Mouse (Mus musculus) myocyte (in vitro differentiated cells): Measurements from ENCODE around the gene Gan. TPM values are rescaled to one million over a fixed set of nuclear protein-coding genes. Genes with fewer than 3 reads are reported as not detected.

Experiments
- H3K27me3 ChIP-seq: one replicate; pipeline ENCODE4 v1.6.1; 2011; ENCODE audit not compliant: control insufficient read depth, insufficient read depth, insufficient read length
- H3K36me3 ChIP-seq: one replicate; pipeline ENCODE4 v1.6.1; 2011; ENCODE audit not compliant: control insufficient read depth, insufficient read depth
- H3K4me2 ChIP-seq: one replicate; pipeline ENCODE4 v1.6.1; 2011; ENCODE audit warnings: low read depth, control low read depth
- H3K4me3 ChIP-seq: one replicate; pipeline ENCODE4 v1.5.1; 2011; ENCODE audit warnings: mild to moderate bottlenecking, control low read depth, moderate library complexity
- H3K79me2 ChIP-seq: one replicate; pipeline ENCODE4 v1.6.1; 2011; ENCODE audit not compliant: control insufficient read depth, insufficient read depth
- H3ac ChIP-seq: one replicate; pipeline ENCODE4 v1.6.1; 2011; ENCODE audit not compliant: control insufficient read depth, insufficient read length
- CEBPB ChIP-seq: IDR thresholded peaks from 2 replicates; pipeline ENCODE4 v1.6.1; 2011; ENCODE audit warnings: mild to moderate bottlenecking, moderate library complexity; ENCODE audit not compliant: poor library complexity, insufficient read depth, severe bottlenecking
- E2F4 ChIP-seq: IDR thresholded peaks from one replicate; pipeline ENCODE4 v1.6.1; 2011; ENCODE audit warnings: mild to moderate bottlenecking, control low read depth, moderate library complexity; ENCODE audit not compliant: insufficient read depth
- MAX ChIP-seq: IDR thresholded peaks from one replicate; pipeline ENCODE4 v1.6.1; 2011; ENCODE audit warnings: low read depth, mild to moderate bottlenecking, control low read depth
- MYOD1 ChIP-seq, 3 experiments: IDR thresholded peaks; one replicate each; pipeline ENCODE4 v1.6.1; 2011; ENCODE audit warnings: control low read depth in 2 of 3, low read depth in 2 of 3, mild to moderate bottlenecking in 2 of 3, moderate library complexity in 1 of 3; ENCODE audit not compliant: insufficient read length in 2 of 3, control insufficient read depth in 1 of 3
- MYOG ChIP-seq, 3 experiments: IDR thresholded peaks; one replicate each; pipeline ENCODE4 v1.6.1; 2011; ENCODE audit warnings: control low read depth in 2 of 3, low read depth in 2 of 3, mild to moderate bottlenecking in 2 of 3; ENCODE audit not compliant: insufficient read length in 2 of 3, control insufficient read depth in 1 of 3, insufficient read depth in 1 of 3
- POLR2A ChIP-seq: IDR thresholded peaks from one replicate; pipeline ENCODE4 v1.6.1; 2011; ENCODE audit warnings: low read depth, mild to moderate bottlenecking, control low read depth, moderate library complexity; ENCODE audit not compliant: insufficient read length
- POLR2AphosphoS2 ChIP-seq: IDR thresholded peaks from one replicate; pipeline ENCODE4 v1.6.1; 2011; ENCODE audit warnings: low read depth, control low read depth; ENCODE audit not compliant: insufficient read length
- REST ChIP-seq: IDR thresholded peaks from one replicate; pipeline ENCODE4 v1.6.1; 2011; ENCODE audit warnings: mild to moderate bottlenecking, control low read depth, moderate library complexity; ENCODE audit not compliant: insufficient read depth, insufficient read length
- SRF ChIP-seq: IDR thresholded peaks from one replicate; pipeline ENCODE4 v1.6.1; 2011; ENCODE audit warnings: low read depth; ENCODE audit not compliant: control insufficient read depth, insufficient read length
- TCF12 ChIP-seq: IDR thresholded peaks from one replicate; pipeline ENCODE4 v1.6.1; 2011; ENCODE audit warnings: mild to moderate bottlenecking, control low read depth; ENCODE audit not compliant: poor library complexity, insufficient read depth, severe bottlenecking
- TCF3 ChIP-seq: IDR thresholded peaks from one replicate; pipeline ENCODE4 v1.6.1; 2011; ENCODE audit warnings: low read depth, control low read depth; ENCODE audit not compliant: insufficient read length
- USF1 ChIP-seq: IDR thresholded peaks from one replicate; pipeline ENCODE4 v1.6.1; 2011; ENCODE audit warnings: low read depth, mild to moderate bottlenecking, control low read depth, moderate library complexity
- polyA plus RNA-seq: library from polyadenylated mRNA; unstranded; fragments of >200 nt; fragmentation: generic; extraction: Trizol; gene quantifications from one replicate; pipeline ENCODE4 v1.2.1, GENCODE M21; 2012; ENCODE audit warnings: missing spikeins

The Gan gene
- polyA plus RNA-seq, 1 experiment = 3.7 TPM

DNA sequence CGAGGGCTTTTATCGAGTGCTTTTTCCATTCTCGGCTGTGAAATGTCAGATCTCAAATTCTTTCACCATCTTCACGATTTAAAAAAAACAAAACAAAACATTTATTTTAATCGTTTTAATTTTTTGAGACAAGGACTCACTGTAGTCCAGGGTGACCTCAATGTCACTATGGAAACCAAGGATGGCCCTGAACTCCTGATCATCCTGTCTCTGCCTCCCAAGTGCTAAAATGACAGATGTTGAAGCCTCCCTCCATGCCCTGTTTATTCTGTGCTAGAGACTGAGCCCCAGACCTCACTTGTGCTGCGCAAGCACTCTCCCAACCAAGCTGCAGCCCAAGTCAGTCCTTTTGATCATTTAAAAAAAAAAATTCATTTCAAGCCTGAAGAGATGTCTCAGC is 84.4 kb downstream of the Gan start:
- no peaks in the 10 kb centered on the region for H3K79me2 ChIP-seq
- no peak overlapping the region for H3K4me2 ChIP-seq
- no peak overlapping the region for H3ac ChIP-seq
- no peaks in the 10 kb centered on the region for H3K36me3 ChIP-seq
- H3K27me3 ChIP-seq = no peaks in the 10 kb centered on the region
- H3K4me3 ChIP-seq = no peak overlapping the region
- no peak for TF ChIP-seq POLR2A
- no peak for TF ChIP-seq USF1
- TF ChIP-seq REST = no peak
- no peak for TF ChIP-seq MYOD1 (IDR thresholded peaks at IDR 0.05; ENCODE audit: control insufficient read depth in 1 of 3, insufficient read length in 2 of 3, low read depth in 2 of 3)
- no peak for TF ChIP-seq E2F4
- TF ChIP-seq TCF3 = no peak
- no peak for TF ChIP-seq MYOG (IDR thresholded peaks at IDR 0.05; ENCODE audit: control insufficient read depth in 1 of 3, insufficient read depth in 1 of 3, insufficient read length in 2 of 3, low read depth in 2 of 3)
- no peak for TF ChIP-seq POLR2AphosphoS2
- no peak for TF ChIP-seq CEBPB
- no peak for TF ChIP-seq MAX
- TF ChIP-seq TCF12 = no peak

DNA sequence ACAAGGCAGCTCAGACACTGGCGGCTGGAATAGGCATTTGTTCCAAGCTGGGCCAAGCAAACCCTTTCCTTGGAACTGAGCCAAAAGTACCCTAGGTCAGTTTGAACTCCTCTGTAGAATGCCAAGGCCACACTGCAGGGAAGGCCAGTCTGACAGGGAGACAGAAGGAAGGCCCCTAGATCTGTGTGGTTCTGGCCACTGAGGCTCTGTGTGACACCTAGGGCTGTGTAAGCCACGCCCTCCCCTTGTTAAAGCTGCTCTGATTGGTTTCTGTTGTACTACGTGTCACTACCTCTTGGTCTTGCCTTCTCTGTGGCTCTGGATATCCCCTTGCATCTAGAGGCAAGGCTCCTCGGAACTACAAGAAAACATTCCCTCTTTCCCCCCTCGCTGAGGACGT is 86.7 kb downstream of the Gan start:
- Histone ChIP-seq H3K79me2 (no peaks in the 10 kb centered on the region), H3K27me3 (no peaks in the 10 kb centered on the region), H3K4me3 (no peak overlapping the region), H3K4me2 (no peak overlapping the region), H3ac (no peak overlapping the region), H3K36me3 (no peaks in the 10 kb centered on the region)
- no peak for TF ChIP-seq MAX
- TF ChIP-seq E2F4 = no peak
- no peak for TF ChIP-seq MYOD1 (IDR thresholded peaks at IDR 0.05; ENCODE audit: control insufficient read depth in 1 of 3, insufficient read length in 2 of 3, low read depth in 2 of 3)
- no peak for TF ChIP-seq POLR2AphosphoS2
- TF ChIP-seq POLR2A = no peak
- TF ChIP-seq REST = no peak
- no peak for TF ChIP-seq CEBPB
- TF ChIP-seq TCF12 = no peak
- no peak for TF ChIP-seq USF1

DNA sequence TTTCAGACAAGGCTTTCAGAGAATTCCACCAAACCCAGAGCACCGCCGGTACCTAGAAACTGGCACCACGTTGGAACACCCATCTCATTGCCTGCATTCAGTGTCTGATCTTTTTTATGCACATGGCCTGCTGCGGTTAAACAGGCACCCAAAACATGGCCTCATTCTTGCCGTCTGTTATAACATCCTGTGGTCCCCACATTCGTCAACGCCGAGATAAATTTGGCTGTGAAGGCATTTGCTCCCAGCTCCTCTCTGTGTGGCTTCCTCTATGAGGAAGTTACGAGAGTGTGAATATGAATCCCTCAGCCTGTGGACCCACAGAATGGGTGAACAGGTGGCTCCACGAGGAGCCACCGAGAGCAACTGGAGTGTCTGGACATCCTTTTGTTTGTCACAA is 90.4 kb downstream of the Gan start:
- no peak overlapping the region for H3K4me2 ChIP-seq
- TF ChIP-seq USF1 (no peak), E2F4 (no peak), TCF3 (no peak), CEBPB (no peak), MYOG (IDR thresholded peaks at IDR 0.05; ENCODE audit: control insufficient read depth in 1 of 3, insufficient read depth in 1 of 3, insufficient read length in 2 of 3, low read depth in 2 of 3) (no peak)
- no peaks in the 10 kb centered on the region for H3K36me3 ChIP-seq
- no peaks in the 10 kb centered on the region for H3K27me3 ChIP-seq
- H3ac ChIP-seq = no peak overlapping the region
- no peaks in the 10 kb centered on the region for H3K79me2 ChIP-seq
- no peak overlapping the region for H3K4me3 ChIP-seq

DNA sequence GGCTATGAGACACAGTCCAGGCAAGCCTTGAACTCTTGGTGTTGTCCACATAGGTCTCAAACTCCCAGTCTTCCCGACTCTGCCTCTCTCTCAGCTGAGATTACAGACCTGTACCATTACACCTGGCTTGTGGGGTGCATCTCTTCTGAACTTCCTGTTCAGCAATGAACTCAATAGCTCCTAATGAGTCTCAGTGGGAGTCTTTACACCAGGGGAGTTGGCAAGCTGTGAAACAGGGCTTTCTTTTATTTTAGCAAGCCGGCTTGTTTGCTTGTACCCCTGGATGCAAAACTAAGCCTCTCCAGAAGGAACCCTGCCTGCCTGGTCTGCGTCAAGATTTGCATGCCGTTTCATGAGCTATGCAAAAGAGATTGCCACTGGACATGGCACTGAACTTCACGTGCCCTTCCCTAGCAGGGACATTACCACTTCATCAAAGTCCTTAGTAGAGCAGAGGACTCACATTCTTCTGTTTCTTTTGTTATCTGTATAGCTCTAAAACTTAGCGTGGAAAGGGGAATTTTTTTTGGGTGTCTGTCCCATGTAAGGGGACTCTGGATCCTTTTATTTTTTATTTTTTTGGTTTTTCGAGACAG is 93.2 kb downstream of the Gan start:
- Histone ChIP-seq H3K4me3 (no peak overlapping the region), H3ac (no peak overlapping the region), H3K27me3 (no peaks in the 10 kb centered on the region), H3K4me2 (no peak overlapping the region), H3K79me2 (no peaks in the 10 kb centered on the region), H3K36me3 (no peaks in the 10 kb centered on the region)
- no peak for TF ChIP-seq CEBPB
- TF ChIP-seq TCF3 = no peak

DNA sequence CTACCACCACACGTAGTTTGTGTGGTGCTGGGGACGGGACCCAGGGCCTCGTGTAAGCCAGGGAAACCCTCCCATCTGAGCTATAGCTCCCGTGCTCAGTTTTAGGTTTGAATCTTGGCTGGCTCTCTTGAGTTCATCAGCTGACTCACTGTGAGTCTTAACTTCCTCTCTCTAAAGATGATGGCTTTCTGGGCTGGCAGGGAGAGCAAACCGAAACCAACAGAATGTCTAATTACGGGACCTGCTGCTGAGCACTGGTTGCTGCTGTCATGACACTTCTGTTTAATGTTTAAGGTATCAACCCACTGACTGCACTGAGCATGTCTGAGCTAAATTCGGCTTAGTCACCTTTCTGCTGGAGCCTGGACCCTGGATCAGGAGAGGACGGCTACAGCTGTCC is 94.7 kb downstream of the Gan start:
- Histone ChIP-seq H3K79me2 (peaks cover 8% of the 10 kb centered on the region), H3ac (no peak overlapping the region), H3K4me2 (no peak overlapping the region), H3K27me3 (no peaks in the 10 kb centered on the region), H3K4me3 (no peak overlapping the region), H3K36me3 (no peaks in the 10 kb centered on the region)
- TF ChIP-seq CEBPB = no peak
- no peak for TF ChIP-seq E2F4
- TF ChIP-seq REST = no peak
- TF ChIP-seq TCF12 = no peak
- TF ChIP-seq POLR2A = no peak
- TF ChIP-seq POLR2AphosphoS2 = no peak
- no peak for TF ChIP-seq USF1
- no peak for TF ChIP-seq MYOG (IDR thresholded peaks at IDR 0.05; ENCODE audit: control insufficient read depth in 1 of 3, insufficient read depth in 1 of 3, insufficient read length in 2 of 3, low read depth in 2 of 3)
- TF ChIP-seq MYOD1 (IDR thresholded peaks at IDR 0.05; ENCODE audit: control insufficient read depth in 1 of 3, insufficient read length in 2 of 3, low read depth in 2 of 3) = no peak
- no peak for TF ChIP-seq TCF3
- TF ChIP-seq SRF = no peak
- no peak for TF ChIP-seq MAX
